Mouse (Mus musculus): Measurements from ENCODE around the gene Trmt5. TPM values are rescaled to one million over a fixed set of nuclear protein-coding genes. Genes with fewer than 3 reads are reported as not detected.

Trmt5 gene
- polyA plus RNA-seq, 1 experiment from 2014 or later = 15.8 TPM

- H3K27ac ChIP-seq = no peak overlapping the region
- WGBS = 91% methylated on average over 2 of the region's 2 CpGs
- H3K4me3 ChIP-seq = no peak overlapping the region
- no peak overlapping the region for H3K9ac ChIP-seq
- H3K4me1 ChIP-seq = no peaks in the 10 kb centered on the region
- no peaks in the 10 kb centered on the region for H3K27me3 ChIP-seq
- H3K9me3 ChIP-seq (replicated peaks) = no peaks in the 10 kb centered on the region
- ATAC-seq = no peak
- H3K4me2 ChIP-seq = no peak overlapping the region
- H3K36me3 ChIP-seq (ENCODE audit: poor library complexity, severe bottlenecking) = no peaks in the 10 kb centered on the region
Measured at GRCm38 (mm10) chr12:73308711-73309110, 22.2 kb upstream of the Trmt5 start.

- Histone ChIP-seq H3K4me2 (no peak overlapping the region), H3K4me1 (no peaks in the 10 kb centered on the region), H3K36me3 (ENCODE audit: poor library complexity, severe bottlenecking) (no peaks in the 10 kb centered on the region), H3K27me3 (no peaks in the 10 kb centered on the region), H3K9me3 (replicated peaks) (no peaks in the 10 kb centered on the region), H3K4me3 (no peak overlapping the region), H3K27ac (no peak overlapping the region), H3K9ac (no peak overlapping the region)
- 93% methylated on average over 4 of the region's 4 CpGs for whole genome bisulfite sequencing
- ATAC-seq = no peak
Measured at GRCm38 (mm10) chr12:73307750-73308149, 21.2 kb upstream of the Trmt5 start.

- Histone ChIP-seq H3K4me1 (no peaks in the 10 kb centered on the region), H3K27me3 (no peaks in the 10 kb centered on the region), H3K4me2 (no peak overlapping the region), H3K9ac (no peak overlapping the region), H3K9me3 (replicated peaks) (no peaks in the 10 kb centered on the region), H3K36me3 (ENCODE audit: poor library complexity, severe bottlenecking) (peaks cover 8% of the 10 kb centered on the region), H3K4me3 (no peak overlapping the region), H3K27ac (no peak overlapping the region)
- WGBS = 91% methylated on average over 4 of the region's 4 CpGs
- no peak for ATAC-seq
Measured at GRCm38 (mm10) chr12:73304636-73305035, 18.1 kb upstream of the Trmt5 start.

GRCm38 (mm10) chr12:73300531-73300930 lies 14.0 kb upstream of the Trmt5 start:
- Histone ChIP-seq H3K4me2 (no peak overlapping the region), H3K9me3 (replicated peaks) (no peaks in the 10 kb centered on the region), H3K27me3 (no peaks in the 10 kb centered on the region), H3K36me3 (ENCODE audit: poor library complexity, severe bottlenecking) (peaks cover 10% of the 10 kb centered on the region), H3K27ac (no peak overlapping the region), H3K4me1 (no peaks in the 10 kb centered on the region), H3K9ac (no peak overlapping the region), H3K4me3 (no peak overlapping the region)
- no peak for ATAC-seq
- WGBS = 100% methylated on average over 2 of the region's 2 CpGs

- ATAC-seq = no peak
- Histone ChIP-seq H3K9me3 (replicated peaks) (no peaks in the 10 kb centered on the region), H3K27ac (no peak overlapping the region), H3K27me3 (no peaks in the 10 kb centered on the region), H3K36me3 (ENCODE audit: poor library complexity, severe bottlenecking) (peaks cover 18% of the 10 kb centered on the region), H3K4me1 (no peaks in the 10 kb centered on the region), H3K9ac (no peak overlapping the region), H3K4me3 (no peak overlapping the region), H3K4me2 (no peak overlapping the region)
- WGBS = 87% methylated on average over 5 of the region's 5 CpGs
Measured at GRCm38 (mm10) chr12:73298621-73299020, 12.1 kb upstream of the Trmt5 start.

- no peak for ATAC-seq
Measured at GRCm38 (mm10) chr12:73295505-73296140, 9.1 kb upstream of the Trmt5 start.

GRCm38 (mm10) chr12:73294884-73295283 lies 8.4 kb upstream of the Trmt5 start:
- H3K27ac ChIP-seq = no peak overlapping the region
- H3K4me1 ChIP-seq = no peaks in the 10 kb centered on the region
- H3K9ac ChIP-seq = no peak overlapping the region
- H3K36me3 ChIP-seq (ENCODE audit: poor library complexity, severe bottlenecking) = peaks cover 11% of the 10 kb centered on the region
- H3K4me3 ChIP-seq = no peak overlapping the region
- no peaks in the 10 kb centered on the region for H3K27me3 ChIP-seq
- no peak overlapping the region for H3K4me2 ChIP-seq
- no peak for ATAC-seq
- H3K9me3 ChIP-seq (replicated peaks) = no peaks in the 10 kb centered on the region

More at GRCm38 (mm10) chr12:73295505-73296140, 9.1 kb upstream of the Trmt5 start:
- H3K27ac ChIP-seq = no peak overlapping the region
- no peak overlapping the region for H3K9ac ChIP-seq
- no peak overlapping the region for H3K4me2 ChIP-seq
- peaks cover 13% of the 10 kb centered on the region for H3K36me3 ChIP-seq (ENCODE audit: poor library complexity, severe bottlenecking)
- H3K4me3 ChIP-seq = no peak overlapping the region
- H3K27me3 ChIP-seq = no peaks in the 10 kb centered on the region
- no peaks in the 10 kb centered on the region for H3K9me3 ChIP-seq (replicated peaks)
- 88% methylated on average over 11 of the region's 11 CpGs for WGBS
- H3K4me1 ChIP-seq = no peaks in the 10 kb centered on the region

- no peak overlapping the region for H3K9ac ChIP-seq
- H3K4me2 ChIP-seq = no peak overlapping the region
- H3K4me3 ChIP-seq = no peak overlapping the region
- ATAC-seq = no peak
- peaks cover 8% of the 10 kb centered on the region; the same call in 1 of the 2 replicates for H3K36me3 ChIP-seq (ENCODE audit: poor library complexity, severe bottlenecking)
- WGBS = 96% methylated on average over 3 of the region's 3 CpGs
- H3K4me1 ChIP-seq = peaks cover 17% of the 10 kb centered on the region
- H3K9me3 ChIP-seq (replicated peaks) = no peaks in the 10 kb centered on the region
- H3K27ac ChIP-seq = no peak overlapping the region
- H3K27me3 ChIP-seq = no peaks in the 10 kb centered on the region
Measured at GRCm38 (mm10) chr12:73288626-73289025, 2.1 kb upstream of the Trmt5 start.

GRCm38 (mm10) chr12:73287609-73288008 lies 1.1 kb upstream of the Trmt5 start:
- no peak for ATAC-seq
- WGBS = 75% methylated on average over 8 of the region's 8 CpGs
- H3K27me3 ChIP-seq = no peaks in the 10 kb centered on the region
- peaks cover 11% of the 10 kb centered on the region; the same call in 1 of the 2 replicates for H3K36me3 ChIP-seq (ENCODE audit: poor library complexity, severe bottlenecking)
- no peak overlapping the region for H3K27ac ChIP-seq
- H3K9me3 ChIP-seq (replicated peaks) = no peaks in the 10 kb centered on the region
- peak overlapping the region; percentile 87 for H3K9ac ChIP-seq
- peak overlapping the region; percentile 75 for H3K4me3 ChIP-seq
- peak overlapping the region; percentile 70 for H3K4me2 ChIP-seq
- H3K4me1 ChIP-seq = peaks cover 17% of the 10 kb centered on the region

- Histone ChIP-seq H3K4me3 (no peak overlapping the region), H3K27me3 (no peaks in the 10 kb centered on the region), H3K9me3 (replicated peaks) (no peaks in the 10 kb centered on the region), H3K27ac (no peak overlapping the region), H3K4me2 (no peak overlapping the region), H3K36me3 (ENCODE audit: poor library complexity, severe bottlenecking) (peaks cover 39% of the 10 kb centered on the region), H3K4me1 (no peaks in the 10 kb centered on the region), H3K9ac (no peak overlapping the region)
- no peak for ATAC-seq
- 93% methylated on average over 3 of the region's 3 CpGs for WGBS
Measured at GRCm38 (mm10) chr12:73274921-73275320, 11.6 kb downstream of the Trmt5 start.

GRCm38 (mm10) chr12:73269933-73270332 lies 16.6 kb downstream of the Trmt5 start:
- Histone ChIP-seq H3K9me3 (replicated peaks) (no peaks in the 10 kb centered on the region), H3K27me3 (no peaks in the 10 kb centered on the region), H3K4me1 (no peaks in the 10 kb centered on the region), H3K27ac (no peak overlapping the region), H3K9ac (no peak overlapping the region), H3K4me2 (no peak overlapping the region), H3K36me3 (ENCODE audit: poor library complexity, severe bottlenecking) (no peaks in the 10 kb centered on the region), H3K4me3 (no peak overlapping the region)
- ATAC-seq = no peak
- 92% methylated on average over 4 of the region's 4 CpGs for WGBS

- no peak for ATAC-seq
- H3K27ac ChIP-seq = no peak overlapping the region
- no peak overlapping the region for H3K9ac ChIP-seq
- WGBS = 90% methylated on average over 3 of the region's 3 CpGs
- no peaks in the 10 kb centered on the region for H3K27me3 ChIP-seq
- no peaks in the 10 kb centered on the region for H3K9me3 ChIP-seq (replicated peaks)
- no peaks in the 10 kb centered on the region for H3K4me1 ChIP-seq
- no peak overlapping the region for H3K4me3 ChIP-seq
- no peaks in the 10 kb centered on the region for H3K36me3 ChIP-seq (ENCODE audit: poor library complexity, severe bottlenecking)
- H3K4me2 ChIP-seq = no peak overlapping the region
Measured at GRCm38 (mm10) chr12:73269531-73269930, 17.0 kb downstream of the Trmt5 start.

GRCm38 (mm10) chr12:73268497-73268896 lies 18.0 kb downstream of the Trmt5 start:
- H3K27me3 ChIP-seq = no peaks in the 10 kb centered on the region
- no peak overlapping the region for H3K4me2 ChIP-seq
- no peak overlapping the region for H3K27ac ChIP-seq
- no peak overlapping the region for H3K9ac ChIP-seq
- H3K4me3 ChIP-seq = no peak overlapping the region
- H3K4me1 ChIP-seq = no peaks in the 10 kb centered on the region
- ATAC-seq = no peak
- no peaks in the 10 kb centered on the region for H3K36me3 ChIP-seq (ENCODE audit: poor library complexity, severe bottlenecking)
- WGBS = 77% methylated on average over 1 of the region's 1 CpGs
- H3K9me3 ChIP-seq (replicated peaks) = no peaks in the 10 kb centered on the region

Measured in forebrain, embryonic 13.5 days (tissue).